Mouse (Mus musculus): Measurements from ENCODE around the gene Mrpl23. TPM values are rescaled to one million over a fixed set of nuclear protein-coding genes. Genes with fewer than 3 reads are reported as not detected.

Gene Mrpl23
- 1 to 10 TPM; 2.8 to 7.0 TPM for total RNA-seq (2023)

DNA sequence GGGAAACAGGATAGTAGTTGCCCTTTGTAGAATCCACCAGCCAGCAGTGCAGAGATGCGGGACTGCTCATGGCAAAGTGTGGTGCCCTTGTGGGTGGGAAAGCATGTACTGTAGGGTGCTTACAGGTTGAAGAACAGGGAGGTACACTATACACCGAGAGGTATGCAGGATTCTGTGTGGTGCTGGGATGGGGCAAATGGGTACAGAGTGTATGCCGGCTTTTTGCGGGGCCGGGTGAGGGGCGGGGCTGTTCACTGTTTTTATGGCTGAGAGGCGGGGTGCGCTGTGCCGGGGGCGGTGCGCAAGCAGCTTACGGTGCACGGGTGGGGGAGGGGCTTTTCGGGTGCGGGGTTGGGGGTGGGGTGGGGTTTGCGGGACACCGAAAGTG, at the start of gene Mrpl23:
Gene Mrpl23, plus strand, starts transcription at position 16 of the 388 bp plus-strand sequence.

DNA sequence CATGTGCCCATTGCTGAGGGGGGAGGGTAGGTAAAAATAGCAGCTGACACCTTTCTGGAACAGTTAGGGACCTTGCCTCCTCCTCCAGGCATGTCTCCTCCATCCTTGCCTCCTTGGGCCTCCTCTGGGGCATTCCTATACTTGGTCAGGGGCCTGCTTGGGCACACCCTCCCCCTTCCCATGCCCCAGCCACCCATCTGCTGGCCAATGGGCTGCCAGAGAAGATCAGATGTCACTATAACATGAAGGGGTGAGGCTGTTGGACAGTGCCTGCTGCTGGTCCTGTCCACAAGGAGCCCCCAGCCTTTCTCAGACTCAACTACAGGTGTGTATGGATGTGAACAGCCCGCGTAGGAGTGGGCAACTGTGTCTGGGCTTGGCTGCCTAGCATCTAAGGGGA, 33.9 kb upstream of the Mrpl23 start, which contains the start of gene Tnnt3:
Gene Tnnt3, plus strand, starts transcription at position 262 of the 400 bp plus-strand sequence.

Other genes with a start within 250 kb of the Mrpl23 start
- not detected for gene Krtap5-1, start 235.6 kb upstream of the Mrpl23 start, total RNA-seq (2023)
- gene Krtap5-4, start 229.1 kb upstream of the Mrpl23 start, total RNA-seq (2023): not detected
- 10 to 100 TPM; 14.0 to 19.7 TPM for gene Ifitm10, start 158.9 kb upstream of the Mrpl23 start, total RNA-seq (2023)
- 1 to 10 TPM in 1 of 2 experiments, not detected in 1; 3.4 TPM for gene Gm49369, start 150.0 kb upstream of the Mrpl23 start, total RNA-seq (2023)
- 100 to 1,000 TPM; 803 to 876 TPM for gene Ctsd, start 144.6 kb upstream of the Mrpl23 start, total RNA-seq (2023)
- gene Syt8, start 97.8 kb upstream of the Mrpl23 start, total RNA-seq (2023): 1 to 10 TPM; 3.9 to 4.9 TPM
- gene Tnni2, start 90.9 kb upstream of the Mrpl23 start, total RNA-seq (2023): 1 to 10 TPM; 6.5 to 8.8 TPM
- 1,000 to 10,000 TPM; 1,439 to 1,614 TPM for gene Lsp1, start 71.9 kb upstream of the Mrpl23 start, total RNA-seq (2023)
- gene Tnnt3, start 33.9 kb upstream of the Mrpl23 start, total RNA-seq (2023): 10 to 100 TPM; 19.7 to 29.8 TPM
- gene Igf2, start 134.1 kb downstream of the Mrpl23 start, total RNA-seq (2023): not detected
- not detected for gene Gm49394, start 137.3 kb downstream of the Mrpl23 start, total RNA-seq (2023)
- not detected for gene Ins2, start 210.7 kb downstream of the Mrpl23 start, total RNA-seq (2023)